Mouse (Mus musculus): Measurements from ENCODE around the gene Myadml2.
"Not testable (repeated sequence)": the region's sequence is repeated elsewhere in the genome, so short reads cannot be mapped to it uniquely, and the experiment has no call there.

The Myadml2 gene

DNA sequence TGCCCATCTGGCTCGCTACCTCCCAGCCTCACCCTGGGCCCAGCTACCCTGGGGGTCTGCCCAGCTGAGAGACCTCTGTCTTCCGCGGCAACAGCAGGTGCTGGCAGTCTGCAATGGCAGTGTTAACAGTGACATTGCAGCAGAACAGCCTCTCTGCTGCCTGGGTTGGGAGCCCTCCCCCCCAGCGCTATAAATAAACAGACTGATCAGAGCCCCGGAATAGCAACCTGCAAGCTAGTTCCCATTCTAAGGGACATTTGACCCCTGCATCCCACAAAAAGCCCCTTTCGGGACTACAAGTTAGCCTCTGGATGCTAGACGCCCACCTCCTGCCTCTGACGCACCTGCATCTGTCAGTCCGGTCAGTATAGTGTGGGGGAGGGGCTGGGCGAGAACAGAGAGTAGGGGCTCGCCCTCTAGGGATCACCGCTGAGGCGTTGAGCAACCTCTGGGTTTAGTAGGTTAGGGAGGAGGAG lies at the start of gene Myadml2:
Myadml2 (minus strand) TSS at position 158 of the 476 bp plus-strand sequence.
- ATAC-seq (ENCODE audit: insufficient number of reproducible peaks, low FRiP score, low TSS enrichment): no peak

GRCm38 (mm10) chr11:120697741-120698140 lies 49.8 kb upstream of the Myadml2 start:
- no peak for ATAC-seq (ENCODE audit: insufficient number of reproducible peaks, low FRiP score, low TSS enrichment)

DNA sequence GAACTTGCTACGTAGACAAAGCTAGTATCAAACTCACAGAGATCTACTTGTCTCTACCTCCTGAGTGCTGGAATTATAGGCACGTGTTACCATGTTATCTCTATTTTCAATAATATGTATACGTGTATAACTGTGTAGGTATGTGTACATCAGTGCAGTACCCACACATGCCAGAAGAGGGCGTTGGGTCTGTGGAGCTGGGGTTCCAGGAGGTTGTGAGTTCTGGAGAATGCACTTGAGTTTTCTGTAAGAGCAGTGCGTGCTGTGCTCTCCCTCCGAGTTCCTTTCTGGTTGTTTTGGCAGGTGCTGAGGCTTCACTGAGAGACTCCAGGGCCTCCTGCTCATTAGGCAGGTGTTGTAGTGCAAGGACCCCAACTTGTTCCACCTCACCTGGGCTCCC lies 48.6 kb upstream of the Myadml2 start:
- ATAC-seq (ENCODE audit: insufficient number of reproducible peaks, low FRiP score, low TSS enrichment): no peak

- no peak for ATAC-seq (ENCODE audit: insufficient number of reproducible peaks, low FRiP score, low TSS enrichment)
Measured at GRCm38 (mm10) chr11:120695641-120696040, 47.7 kb upstream of the Myadml2 start.

DNA sequence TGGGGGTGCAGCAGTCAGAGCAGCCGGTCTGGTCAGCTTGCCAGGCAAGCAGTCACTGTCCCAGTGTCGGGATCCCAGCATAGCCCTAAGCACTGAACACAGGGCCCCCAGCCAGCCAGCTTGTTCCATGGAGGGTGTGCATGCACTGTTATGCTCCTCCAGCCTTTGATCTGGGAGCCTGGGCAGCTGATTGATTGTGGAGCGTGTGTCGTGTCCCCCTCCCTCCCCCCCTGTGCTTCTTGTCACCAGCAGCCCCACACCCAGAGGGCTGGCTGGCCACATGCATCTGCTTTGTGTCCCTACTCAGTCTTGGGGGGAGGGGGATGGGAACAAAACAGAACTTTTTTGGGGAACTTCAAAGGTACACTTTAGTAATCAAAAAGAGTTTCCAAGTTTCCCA lies 47.2 kb upstream of the Myadml2 start:
- no peak for ATAC-seq (ENCODE audit: insufficient number of reproducible peaks, low FRiP score, low TSS enrichment)

DNA sequence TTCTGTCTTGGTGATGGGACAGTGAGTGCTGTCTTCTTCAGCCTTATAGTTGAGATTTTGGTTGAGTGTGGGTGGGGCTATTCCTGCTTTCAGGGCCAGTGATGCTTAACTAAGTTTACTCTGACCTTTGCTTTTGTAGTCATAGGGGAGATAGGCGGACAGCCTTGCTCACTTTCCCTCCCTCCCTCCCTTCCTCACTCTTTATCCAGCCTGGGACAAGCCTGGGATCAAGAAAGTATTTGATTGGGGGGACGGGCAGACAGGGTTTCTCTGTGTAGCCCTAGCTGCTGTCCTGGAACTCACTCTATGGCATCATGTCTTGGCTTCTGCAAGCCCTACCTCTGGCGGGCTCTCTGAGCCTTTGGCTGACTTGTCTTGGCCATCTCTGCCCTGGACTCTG lies 45.5 kb upstream of the Myadml2 start:
- no peak for ATAC-seq (ENCODE audit: insufficient number of reproducible peaks, low FRiP score, low TSS enrichment)

DNA sequence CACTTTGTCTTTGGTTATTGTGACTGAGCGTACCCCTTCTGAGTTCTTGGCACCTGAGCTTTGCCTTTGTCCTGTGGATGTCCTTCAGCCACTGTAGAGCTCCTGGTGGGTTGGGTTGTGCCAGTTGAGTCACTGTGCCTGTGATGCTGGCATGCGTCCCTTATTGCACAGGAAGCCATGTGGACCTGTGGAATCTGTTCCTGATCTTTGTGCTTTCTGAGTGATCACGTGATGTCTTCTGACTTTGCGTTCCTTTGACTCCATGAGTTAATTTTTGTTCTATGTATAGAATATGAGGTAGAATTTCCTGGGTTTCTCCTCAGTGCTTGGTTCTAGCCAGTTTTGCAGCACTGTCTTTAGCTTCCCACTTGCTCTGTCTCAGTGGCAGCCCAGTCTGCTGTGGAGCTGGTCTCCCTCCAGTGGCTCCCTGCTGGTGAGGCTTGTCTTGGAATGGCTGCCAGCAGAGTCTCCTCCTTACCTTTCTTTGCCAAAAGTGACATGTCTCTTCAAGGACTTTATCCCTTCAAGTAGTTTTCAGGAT lies 44.6 kb upstream of the Myadml2 start:
- no peak for ATAC-seq (ENCODE audit: insufficient number of reproducible peaks, low FRiP score, low TSS enrichment)

DNA sequence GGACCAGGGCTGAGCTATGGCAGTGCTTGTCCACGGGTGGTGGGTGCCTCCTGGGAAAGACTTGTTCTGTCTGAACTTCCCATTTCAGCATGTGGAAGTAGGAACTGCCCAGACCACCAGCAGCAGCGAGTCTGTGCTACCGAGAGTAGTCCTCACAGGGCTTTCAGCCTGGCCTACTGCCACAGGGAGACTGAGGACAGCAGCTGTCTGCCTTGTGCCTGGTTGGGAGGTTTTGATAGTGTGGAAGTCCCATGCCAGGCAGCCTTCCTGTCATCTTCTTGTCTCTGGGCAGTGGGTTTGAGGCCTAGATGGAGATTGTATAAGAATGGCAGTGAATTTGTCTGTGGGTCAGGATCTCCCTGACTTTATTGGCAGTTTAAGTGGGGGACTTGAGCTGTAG lies 41.4 kb upstream of the Myadml2 start:
- ATAC-seq (ENCODE audit: insufficient number of reproducible peaks, low FRiP score, low TSS enrichment): no peak

DNA sequence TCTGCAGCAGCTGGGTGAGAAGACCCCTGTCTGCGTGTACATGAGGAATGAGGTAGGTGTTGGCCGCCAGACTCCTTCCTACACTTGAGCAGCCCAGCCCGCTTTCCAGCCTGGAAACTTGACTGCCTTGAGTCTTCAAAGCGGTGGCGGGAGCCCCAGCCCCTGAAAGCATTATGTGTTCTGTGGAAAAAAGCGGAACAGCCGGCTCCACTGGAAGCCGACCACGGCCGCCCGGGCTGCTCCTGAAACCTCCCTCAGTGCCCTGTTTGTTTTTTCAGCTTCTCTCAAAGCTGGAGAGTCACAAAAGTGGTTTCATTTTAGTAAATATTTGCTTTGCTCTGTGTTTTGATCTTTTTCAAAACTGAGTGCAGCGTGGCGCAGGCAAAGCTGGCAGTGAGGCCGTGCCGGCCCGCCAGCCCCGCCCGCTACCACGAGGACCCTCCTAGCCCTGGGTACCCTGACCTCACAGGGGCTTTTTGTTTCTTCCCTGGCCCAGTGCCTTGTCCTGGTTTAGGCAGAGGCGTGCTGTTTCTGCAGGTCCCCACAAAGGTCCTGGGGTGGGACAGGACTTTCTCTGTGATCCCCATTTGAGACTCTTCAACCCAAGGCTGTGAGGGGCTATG lies 38.8 kb upstream of the Myadml2 start:
- no peak for ATAC-seq (ENCODE audit: insufficient number of reproducible peaks, low FRiP score, low TSS enrichment)

DNA sequence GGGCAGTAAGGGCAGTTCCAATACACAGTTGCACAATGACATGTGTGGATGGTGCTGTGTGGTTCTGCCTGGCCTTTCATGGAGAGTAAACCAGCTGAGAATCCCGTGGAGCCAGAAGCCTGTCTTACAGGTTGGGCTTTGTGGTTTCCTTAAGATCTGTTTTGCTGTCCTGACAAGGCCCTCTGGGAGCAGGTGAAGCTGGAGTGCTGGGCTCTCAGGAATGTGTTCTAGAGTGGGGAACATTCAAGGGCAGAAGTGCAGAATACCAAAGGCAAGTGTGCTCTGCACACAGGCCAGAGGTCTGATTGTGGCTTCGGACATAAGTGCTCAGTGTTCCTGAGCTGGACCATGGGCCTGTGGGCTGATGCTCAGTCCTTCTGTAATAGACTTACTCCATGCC lies 36.7 kb upstream of the Myadml2 start:
- ATAC-seq (ENCODE audit: insufficient number of reproducible peaks, low FRiP score, low TSS enrichment): no peak

DNA sequence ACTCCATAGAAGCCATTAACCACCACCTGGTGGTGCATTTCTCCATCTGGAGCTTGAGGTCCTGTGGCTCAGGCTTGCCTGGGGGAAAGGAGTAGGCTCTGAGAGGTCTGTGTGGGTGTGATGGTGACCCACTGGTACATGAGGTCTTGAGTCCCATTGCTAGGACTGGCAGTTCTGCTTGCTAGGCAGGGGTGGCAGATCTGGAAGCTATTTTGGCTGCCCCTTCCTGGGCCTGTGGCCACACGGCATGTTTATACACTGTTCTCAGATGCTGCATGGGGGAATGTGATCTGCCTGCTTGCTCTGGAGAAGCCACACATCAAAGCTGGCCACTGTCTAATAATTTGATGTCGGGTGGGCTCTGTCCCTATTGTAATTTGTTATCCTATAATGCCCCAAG lies 36.1 kb upstream of the Myadml2 start:
- ATAC-seq (ENCODE audit: insufficient number of reproducible peaks, low FRiP score, low TSS enrichment): no peak

GRCm38 (mm10) chr11:120683536-120683935 lies 35.6 kb upstream of the Myadml2 start:
- no peak for ATAC-seq (ENCODE audit: insufficient number of reproducible peaks, low FRiP score, low TSS enrichment)

- no peak for ATAC-seq (ENCODE audit: insufficient number of reproducible peaks, low FRiP score, low TSS enrichment)
Measured at GRCm38 (mm10) chr11:120682683-120683082, 34.7 kb upstream of the Myadml2 start.

GRCm38 (mm10) chr11:120679909-120680308 lies 32.0 kb upstream of the Myadml2 start:
- ATAC-seq (ENCODE audit: insufficient number of reproducible peaks, low FRiP score, low TSS enrichment): no peak

GRCm38 (mm10) chr11:120676951-120677350 lies 29.0 kb upstream of the Myadml2 start:
- no peak for ATAC-seq (ENCODE audit: insufficient number of reproducible peaks, low FRiP score, low TSS enrichment)

- ATAC-seq (ENCODE audit: insufficient number of reproducible peaks, low FRiP score, low TSS enrichment): not testable (repeated sequence)
Measured at GRCm38 (mm10) chr11:120675875-120676274, 27.9 kb upstream of the Myadml2 start.

DNA sequence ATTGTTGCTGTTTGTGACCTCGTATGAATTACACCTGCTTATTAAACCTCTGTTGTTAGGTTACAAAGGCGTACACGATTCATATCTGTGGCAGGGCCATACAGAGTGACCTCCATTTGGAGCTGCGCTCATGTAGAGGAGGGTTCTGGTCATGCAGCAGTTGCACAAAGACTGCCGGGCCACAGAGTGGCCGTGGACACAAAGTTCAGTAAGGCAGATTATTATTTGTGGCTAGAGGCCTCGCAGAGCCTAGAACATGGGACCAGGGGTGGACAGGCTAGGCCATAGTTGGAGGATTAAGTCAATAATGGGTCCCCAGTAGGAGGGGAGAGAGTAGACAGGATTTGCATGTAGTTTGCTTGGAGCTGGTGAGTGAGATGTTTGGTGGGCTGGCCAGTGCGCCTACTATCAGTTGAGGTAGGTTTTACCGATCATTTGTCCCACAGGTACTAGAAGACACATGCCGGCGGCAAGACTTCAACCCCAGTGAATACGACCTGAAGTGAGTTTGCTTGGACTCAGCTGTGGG lies 25.7 kb upstream of the Myadml2 start:
- no peak for ATAC-seq (ENCODE audit: insufficient number of reproducible peaks, low FRiP score, low TSS enrichment)

DNA sequence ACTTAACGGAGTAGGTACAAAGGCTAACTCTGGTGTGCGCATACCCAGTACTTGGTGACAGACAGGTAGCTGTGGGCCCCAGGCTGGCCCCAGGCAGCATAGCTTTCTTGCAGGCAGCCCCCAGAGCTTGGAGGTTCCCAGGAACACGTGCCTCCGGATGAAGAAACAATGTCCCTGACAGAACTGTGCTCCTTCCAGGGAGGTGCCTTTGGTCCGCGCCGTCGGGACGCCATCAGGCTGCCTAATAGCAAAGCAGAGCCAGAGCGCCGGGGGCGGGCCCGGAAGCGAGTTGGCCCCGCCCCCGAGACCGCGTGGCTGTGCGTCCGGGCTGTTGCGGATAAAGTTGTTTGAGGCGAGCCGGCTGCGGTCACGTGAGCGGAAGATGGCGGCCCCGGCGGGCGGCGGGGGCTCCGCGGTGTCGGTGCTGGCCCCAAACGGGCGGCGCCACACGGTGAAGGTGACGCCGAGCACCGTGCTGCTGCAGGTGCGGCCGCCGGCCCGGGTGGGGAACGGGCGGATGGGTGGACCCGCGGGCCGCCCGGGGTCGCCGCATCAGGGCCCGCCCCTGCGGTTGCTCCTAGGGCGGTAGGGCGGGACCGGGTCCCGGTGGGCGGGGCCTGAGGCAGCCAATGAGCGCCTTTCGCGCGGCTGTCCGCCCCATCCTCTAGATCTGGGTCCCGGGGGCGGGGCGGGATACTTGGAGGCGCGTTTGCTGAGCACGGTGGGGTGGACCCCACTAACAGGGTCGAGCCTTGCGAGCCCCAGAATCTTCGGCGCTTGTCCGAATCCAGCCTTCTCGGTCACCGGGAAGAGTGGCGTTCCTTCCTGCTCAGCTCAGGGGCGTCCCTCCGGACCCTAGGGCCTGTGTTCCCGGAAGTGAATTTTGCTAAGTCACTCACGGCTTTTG lies 25.0 kb upstream of the Myadml2 start, which contains the start of gene Aspscr1:
Aspscr1 (plus strand) TSS at position 287 of the 907 bp plus-strand sequence.
- peak; percentile 95 for ATAC-seq (ENCODE audit: insufficient number of reproducible peaks, low FRiP score, low TSS enrichment)

GRCm38 (mm10) chr11:120666617-120667016 lies 18.7 kb upstream of the Myadml2 start:
- ATAC-seq (ENCODE audit: insufficient number of reproducible peaks, low FRiP score, low TSS enrichment): no peak

DNA sequence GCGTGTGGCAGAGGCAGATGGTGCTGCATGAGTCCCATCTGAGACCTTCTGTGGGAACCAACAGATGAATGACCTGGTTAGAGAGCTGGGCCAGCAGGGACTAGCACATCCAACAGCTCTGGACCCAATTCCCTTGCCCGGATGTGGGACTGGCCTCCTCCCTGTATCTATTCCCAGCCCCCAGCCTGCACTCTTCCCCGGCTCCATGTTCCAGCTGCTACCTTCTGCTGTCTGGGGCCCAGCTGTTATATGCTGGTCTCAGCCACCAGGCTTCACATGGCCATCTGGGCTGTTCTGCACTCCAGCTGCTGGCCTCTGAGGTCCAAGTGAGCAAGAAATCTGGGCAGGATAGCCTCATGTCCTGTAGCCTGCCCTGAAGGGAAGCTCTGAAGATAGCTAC lies 17.4 kb upstream of the Myadml2 start:
- no peak for ATAC-seq (ENCODE audit: insufficient number of reproducible peaks, low FRiP score, low TSS enrichment)

- no peak for ATAC-seq (ENCODE audit: insufficient number of reproducible peaks, low FRiP score, low TSS enrichment)
Measured at GRCm38 (mm10) chr11:120663714-120664113, 15.8 kb upstream of the Myadml2 start.
